Mouse (Mus musculus) T-helper 1 cell (primary cell): Measurements from ENCODE around the gene Hivep2.

Experiments
- in situ Hi-C: fragments of 300-600 bp; cut with MboI, MseI; formaldehyde crosslinking; loops from one replicate; pipeline ENCODE4 v1.15.1; 2025; ENCODE audit warnings: high pct_unique_total_duplicates

The Hivep2 gene

DNA sequence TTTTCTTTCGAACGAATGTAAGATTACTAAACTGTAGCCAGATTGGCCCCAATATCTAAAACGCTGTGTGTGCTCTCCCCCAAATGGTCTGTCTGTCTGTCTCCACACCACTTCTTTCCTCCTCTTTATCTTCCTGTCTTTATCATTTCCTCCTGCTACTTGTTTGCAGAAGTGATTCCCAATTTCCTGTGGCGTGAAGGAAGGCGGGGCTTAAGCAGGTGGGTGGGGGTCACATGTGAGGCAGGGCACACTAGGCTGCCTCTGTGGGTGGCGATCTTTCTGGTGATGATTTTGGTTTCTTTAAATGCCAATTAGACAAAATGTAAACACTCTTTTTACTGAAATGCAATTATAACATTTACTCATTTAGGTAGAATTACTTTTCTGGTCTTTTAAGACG lies 52.8 kb downstream of the Hivep2 start:
- in situ Hi-C loops, result no loop called here

DNA sequence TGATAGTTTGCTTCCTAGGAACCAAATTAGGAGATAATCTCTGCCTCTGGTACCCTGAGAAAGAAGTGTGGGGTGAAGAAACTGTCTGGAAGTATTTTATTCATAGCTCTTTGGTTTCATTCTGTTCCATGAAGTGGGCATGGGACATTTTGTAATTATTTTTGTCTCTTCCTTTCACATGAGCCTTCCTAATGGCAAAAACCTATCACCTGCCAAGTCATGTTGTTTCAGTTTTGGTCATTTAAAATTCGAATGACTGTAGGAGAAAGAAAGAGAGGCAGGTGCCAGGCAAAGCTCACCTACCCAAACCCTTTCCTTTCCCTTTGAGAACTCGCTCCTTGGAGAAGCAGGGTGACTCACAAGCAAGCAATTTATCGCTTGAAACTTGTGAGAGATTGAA lies 53.3 kb downstream of the Hivep2 start:
- in situ Hi-C loops, result no loop called here

- in situ Hi-C loops, result no loop called here
These were observed 54.4 kb downstream of the Hivep2 start for GRCm38 (mm10) chr10:14020253-14020652.

DNA sequence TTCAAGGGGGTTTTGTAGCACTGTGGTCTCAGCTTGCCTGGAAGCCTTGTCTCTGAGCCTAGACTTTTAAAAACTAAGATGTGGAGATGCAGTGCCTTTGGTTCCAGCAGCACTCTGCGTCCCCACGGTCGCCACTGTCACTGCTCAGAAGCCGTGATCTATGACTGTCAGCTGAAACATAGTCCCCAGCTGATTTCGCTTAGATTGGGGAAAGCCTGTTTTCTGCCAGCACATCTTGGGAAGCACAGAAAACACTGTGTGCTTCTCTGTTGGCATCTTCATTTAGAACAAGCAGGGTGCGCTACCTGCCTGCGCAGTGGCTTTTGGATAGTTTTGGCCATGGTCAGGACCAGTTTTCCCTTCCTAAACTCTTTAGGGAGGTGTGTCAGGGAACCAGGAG lies 59.1 kb downstream of the Hivep2 start:
- in situ Hi-C loops, result no loop called here

GRCm38 (mm10) chr10:14027751-14028150 lies 61.9 kb downstream of the Hivep2 start:
- in situ Hi-C loops, result no loop called here

DNA sequence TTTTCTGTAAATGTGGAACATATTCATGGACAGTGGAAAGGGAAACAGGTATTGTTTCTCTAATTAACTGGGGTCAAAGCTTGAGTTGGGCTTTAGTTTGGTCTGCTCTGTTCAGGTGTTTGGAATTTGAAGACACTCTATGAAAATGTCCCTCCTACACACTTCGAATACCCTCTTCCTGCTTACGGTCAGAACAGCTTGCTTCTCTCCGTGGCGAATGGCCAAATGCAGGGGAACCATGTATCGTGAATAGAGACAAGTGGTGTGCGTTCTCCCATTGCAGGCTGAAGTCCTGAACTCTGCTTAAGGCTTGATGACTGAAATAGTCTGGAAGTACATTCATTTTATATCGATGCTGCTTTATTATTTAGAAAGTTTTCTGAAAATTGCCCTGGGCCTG lies 63.1 kb downstream of the Hivep2 start:
- in situ Hi-C loops, result no loop called here

- in situ Hi-C loops, result no loop called here
These were observed 64.7 kb downstream of the Hivep2 start for GRCm38 (mm10) chr10:14030458-14031035.

- in situ Hi-C loops, result no loop called here
These were observed 66.7 kb downstream of the Hivep2 start for GRCm38 (mm10) chr10:14032532-14032931.

- in situ Hi-C loops, result no loop called here
These were observed 68.2 kb downstream of the Hivep2 start for GRCm38 (mm10) chr10:14034046-14034445.

- in situ Hi-C loops, result no loop called here
These were observed 68.9 kb downstream of the Hivep2 start for GRCm38 (mm10) chr10:14034790-14035189.

DNA sequence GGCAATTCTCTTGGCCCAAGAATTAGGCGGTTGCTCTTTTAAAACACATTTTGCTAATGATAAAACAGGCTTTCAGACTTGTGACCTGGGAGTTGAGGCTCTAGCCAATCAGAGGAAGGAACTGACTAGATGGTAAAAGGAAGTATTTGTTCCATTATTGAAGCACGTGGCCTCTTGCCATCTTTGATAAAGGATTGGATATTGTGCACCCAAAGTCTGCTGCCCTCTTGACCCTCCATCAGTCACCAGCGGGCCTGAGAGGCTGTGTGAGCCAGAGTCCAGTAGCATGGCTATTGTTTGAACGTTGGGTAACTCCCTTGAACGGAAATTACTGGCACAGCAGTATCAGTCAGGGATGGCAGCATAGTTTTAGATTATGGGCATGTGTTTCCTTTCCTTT lies 69.7 kb downstream of the Hivep2 start:
- in situ Hi-C loops, result no loop called here

DNA sequence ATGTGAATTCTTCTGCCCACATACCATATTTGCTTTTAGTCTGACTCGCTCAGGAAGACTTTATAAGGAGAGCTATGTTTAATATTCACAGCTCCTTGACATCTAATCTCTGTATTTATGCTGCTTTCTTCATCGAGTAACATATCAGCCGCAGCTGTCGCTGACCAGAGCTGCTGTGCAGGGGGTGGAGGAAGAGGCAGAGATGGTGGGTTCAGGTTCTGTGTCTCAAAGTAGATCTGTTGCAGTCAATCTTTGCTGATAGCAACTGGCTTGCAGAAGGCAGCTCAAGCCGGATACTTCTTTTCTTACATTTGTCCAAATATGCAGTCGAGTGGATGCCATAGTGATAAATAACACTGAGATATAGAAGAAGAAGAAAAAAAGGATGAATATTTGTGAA lies 70.6 kb downstream of the Hivep2 start:
- in situ Hi-C loops, result no loop called here

- in situ Hi-C loops, result no loop called here
These were observed 72.2 kb downstream of the Hivep2 start for GRCm38 (mm10) chr10:14037977-14038489.

DNA sequence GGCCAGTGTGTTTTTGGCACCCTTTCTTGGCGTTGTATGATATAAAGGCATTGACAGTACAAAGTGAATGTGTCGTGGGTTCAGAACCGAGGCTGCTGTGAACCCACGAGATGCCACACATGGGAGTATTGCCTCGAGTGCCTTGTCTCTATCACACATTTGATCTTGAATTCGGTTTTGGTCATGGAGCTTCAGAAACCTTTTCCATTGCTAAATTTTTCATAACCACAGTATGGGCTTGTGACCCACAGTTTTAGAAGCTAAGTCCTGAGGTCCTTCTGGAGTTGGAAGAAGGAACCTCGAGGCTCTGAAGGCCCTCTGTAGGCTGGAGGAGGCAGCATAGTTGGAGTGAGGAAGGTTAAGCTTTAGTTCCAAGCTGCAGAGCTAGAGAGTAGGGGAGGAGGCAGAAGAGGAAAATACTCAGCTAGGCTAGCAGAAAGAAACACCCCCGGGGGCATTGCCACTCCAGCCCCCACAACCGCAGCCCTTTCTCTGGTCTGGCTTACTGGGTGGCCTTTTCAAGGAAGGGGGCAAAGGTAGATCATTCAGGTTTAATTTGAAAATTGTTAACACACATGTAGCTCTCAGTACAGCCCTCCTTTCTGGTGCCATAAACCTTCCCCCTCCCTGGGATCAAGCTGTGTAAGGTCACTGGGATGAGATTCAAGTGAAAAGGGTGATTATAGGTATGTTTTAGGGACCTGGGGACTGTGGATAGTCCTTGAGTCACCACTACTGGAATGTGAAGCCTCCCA lies 75.0 kb downstream of the Hivep2 start:
- in situ Hi-C loops, result loop anchor here (5.0 kb wide), 1 partner anchor 74 kb away; the partner anchor contains the start of gene Hivep2

DNA sequence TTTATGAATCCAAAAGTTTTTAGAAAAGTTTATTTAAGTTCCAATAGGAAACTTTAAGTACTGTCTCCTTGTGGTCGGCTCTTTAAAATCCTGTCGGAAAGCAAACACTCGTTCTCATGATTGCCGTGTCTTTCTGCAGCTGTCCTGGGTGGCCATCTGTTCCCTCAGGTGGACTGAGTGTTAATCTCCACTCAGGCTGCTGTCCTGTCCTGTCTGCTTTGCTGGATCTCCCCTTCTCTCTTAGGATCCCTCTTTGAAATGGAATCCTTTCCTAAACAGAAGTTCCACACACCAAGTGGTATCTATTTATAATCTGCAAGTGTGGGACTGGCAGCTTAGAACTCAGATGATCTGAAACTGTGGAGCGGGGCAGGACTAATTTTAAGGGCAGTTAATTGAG lies 75.7 kb downstream of the Hivep2 start:
- in situ Hi-C loops, result loop anchor here (5.0 kb wide), 1 partner anchor 74 kb away; the partner anchor contains the start of gene Hivep2

- in situ Hi-C loops, result loop anchor here (5.0 kb wide), 1 partner anchor 75 kb away; the partner anchor contains the start of gene Hivep2
These were observed 76.9 kb downstream of the Hivep2 start for GRCm38 (mm10) chr10:14042539-14043348.

GRCm38 (mm10) chr10:14043349-14043710 lies 77.5 kb downstream of the Hivep2 start:
- in situ Hi-C loops, result loop anchor here (5.0 kb wide), 1 partner anchor 76 kb away; the partner anchor contains the start of gene Hivep2

DNA sequence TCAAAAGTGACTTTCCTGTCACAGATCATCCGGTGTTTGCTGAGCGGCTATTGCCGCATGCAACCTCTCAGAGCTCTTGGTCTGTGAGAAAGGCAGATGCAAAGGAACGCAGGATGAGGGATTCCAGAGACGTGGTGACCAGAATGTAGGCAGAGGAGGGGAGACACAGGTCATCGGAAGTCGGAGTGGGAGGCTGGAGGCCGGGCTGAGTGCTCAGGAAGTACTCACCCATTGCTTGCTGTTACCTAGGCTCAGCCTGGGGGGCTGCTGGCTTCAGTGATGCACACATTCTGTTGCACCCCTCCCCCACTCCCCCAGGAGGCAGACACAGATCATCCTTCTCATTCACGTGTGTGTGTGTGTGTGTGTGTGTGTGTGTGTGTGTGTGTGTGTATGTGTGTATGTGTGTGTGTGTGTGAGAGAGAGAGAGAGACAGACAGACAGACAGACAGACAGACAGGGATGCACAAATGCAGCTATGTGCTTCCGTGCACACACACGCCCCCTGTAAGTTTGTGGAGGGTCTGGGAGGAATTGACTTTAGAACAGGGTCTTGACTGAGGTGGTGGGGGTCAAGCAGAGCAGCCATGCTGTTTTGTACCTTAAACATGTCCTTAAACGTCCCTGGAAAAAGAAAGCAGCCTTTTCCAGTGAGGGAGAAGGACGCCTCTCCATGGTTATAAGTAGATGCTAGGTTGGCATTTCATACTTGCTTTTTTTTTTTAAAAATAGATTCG lies 78.3 kb downstream of the Hivep2 start:
- in situ Hi-C loops, result loop anchor here (5.0 kb wide), 1 partner anchor 77 kb away; the partner anchor contains the start of gene Hivep2

- in situ Hi-C loops, result loop anchor here (5.0 kb wide), 1 partner anchor 78 kb away; the partner anchor contains the start of gene Hivep2
These were observed 79.0 kb downstream of the Hivep2 start for GRCm38 (mm10) chr10:14044783-14045392.

DNA sequence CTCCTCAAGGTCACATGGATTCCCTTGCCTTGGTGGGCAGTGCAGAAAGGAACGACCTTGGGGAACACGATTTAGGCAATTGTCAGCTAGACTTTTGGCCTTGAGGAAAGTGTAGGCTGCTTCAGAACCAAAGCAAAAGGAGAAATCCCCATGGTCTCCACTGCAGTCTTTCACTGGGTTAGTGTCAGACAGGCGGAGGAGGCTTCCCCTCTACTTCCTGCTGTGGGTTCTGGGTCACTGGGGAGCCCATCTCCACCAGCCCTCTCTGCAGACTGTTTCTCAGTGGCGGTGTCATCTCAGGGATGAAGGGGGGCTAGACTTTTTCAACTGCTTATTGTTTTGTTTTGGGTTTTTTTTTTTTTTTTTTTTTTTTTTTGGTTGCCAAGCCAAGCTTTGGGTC lies 79.9 kb downstream of the Hivep2 start:
- in situ Hi-C loops, result no loop called here

- in situ Hi-C loops, result no loop called here
These were observed 80.3 kb downstream of the Hivep2 start for GRCm38 (mm10) chr10:14046171-14046651.
